Mouse (Mus musculus): ENCODE data around the gene Sell.

Sell gene

DNA sequence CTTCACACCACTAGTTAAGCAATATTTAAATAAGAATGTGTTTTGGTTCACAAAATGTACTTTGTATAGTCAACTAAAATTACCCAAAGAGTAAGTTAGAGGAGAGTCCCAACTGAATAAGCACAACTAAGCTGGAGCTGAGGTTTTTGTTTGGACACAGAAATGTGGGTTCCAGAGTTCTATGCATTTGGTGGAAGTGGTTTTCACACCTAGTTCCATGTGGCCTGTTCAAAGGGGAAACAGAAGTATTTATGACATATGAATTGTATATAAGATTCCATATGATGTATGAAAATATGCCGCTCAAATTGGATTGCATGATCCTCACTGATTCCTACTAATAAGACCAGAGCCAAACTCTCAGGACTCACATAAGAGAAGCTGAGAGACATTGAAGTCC lies 13.6 kb downstream of the Sell start:
- no peak for DNase-seq (ENCODE audit: low spot score)

DNA sequence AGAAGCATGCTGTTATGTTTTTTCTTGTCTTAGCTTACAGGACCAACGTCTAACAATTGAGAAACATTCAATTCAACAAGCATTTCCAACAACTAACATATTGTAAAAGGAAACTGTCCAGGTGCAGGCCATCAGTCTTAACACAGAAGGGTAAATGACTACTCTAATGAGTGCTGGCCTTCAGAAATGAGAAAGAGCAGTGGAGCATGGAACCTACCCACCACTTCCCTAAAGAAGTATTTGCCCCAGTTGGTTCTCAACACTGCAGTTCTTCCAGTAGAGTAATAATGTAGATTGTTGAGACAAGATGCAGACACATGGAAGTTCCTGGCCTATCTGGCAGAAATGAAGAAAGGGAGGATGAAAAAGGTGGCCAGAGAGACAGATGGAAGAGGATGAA lies 14.7 kb downstream of the Sell start:
- no peak for DNase-seq (ENCODE audit: low spot score)

DNA sequence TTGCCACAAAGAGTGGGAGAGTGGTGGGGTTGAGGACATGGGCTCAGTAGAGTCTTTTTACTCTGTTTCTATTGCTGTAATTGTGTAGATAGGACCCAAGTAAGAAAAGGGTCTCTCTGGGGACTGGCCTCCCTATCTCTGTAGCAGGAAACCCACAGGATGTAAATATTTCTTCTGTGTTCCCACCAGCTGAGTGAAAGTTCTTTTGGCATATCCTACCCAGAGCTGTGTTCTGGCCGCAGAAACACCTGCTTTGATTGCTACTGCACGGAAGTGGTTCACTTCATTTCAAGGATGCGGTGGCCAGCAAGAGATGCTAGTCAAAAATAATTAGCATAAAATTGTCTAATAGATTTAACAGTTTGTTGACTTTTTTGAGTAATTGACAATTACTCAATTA lies 15.2 kb downstream of the Sell start:
- DNase-seq (ENCODE audit: low spot score): no peak

DNA sequence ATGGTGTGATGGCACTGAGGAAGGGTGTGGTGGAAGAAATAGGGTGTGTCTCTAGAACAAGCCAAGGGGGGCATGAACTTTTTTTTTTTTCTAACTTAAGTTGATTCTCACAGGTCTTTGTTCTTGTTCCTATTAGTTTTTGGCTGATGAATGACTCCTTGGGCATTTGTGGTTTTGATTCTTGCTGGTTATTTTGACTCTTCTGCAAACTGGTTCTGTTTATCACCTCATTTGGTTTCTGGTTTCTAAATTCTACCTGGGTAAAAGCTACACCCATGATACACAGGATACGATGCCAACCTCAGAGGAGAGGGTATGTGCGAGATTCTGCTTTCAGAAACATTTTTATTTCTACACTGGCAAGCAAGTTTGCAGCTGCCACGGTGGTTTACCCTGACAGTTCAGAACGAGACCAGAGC lies 16.6 kb downstream of the Sell start:
- no peak for DNase-seq (ENCODE audit: low spot score)

DNA sequence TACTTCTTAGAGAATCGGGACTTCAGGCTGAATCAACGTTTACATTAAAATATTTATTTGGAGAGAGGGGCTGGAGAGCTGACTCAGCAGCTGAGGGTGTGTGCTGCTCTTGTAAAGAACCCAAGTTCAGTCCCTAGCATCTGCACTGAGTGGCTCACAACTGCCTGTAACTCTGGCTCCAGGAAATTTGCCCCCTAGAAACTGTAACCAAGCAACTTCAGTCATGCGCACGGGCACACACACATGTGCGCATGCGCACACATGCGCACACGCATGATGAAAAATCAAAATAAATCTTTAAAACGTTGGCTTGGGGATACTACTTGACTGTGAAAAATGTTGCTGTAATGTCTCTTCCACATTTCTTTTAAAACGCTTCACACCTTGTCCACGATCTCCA lies 17.3 kb downstream of the Sell start:
- DNase-seq (ENCODE audit: low spot score): no peak

DNA sequence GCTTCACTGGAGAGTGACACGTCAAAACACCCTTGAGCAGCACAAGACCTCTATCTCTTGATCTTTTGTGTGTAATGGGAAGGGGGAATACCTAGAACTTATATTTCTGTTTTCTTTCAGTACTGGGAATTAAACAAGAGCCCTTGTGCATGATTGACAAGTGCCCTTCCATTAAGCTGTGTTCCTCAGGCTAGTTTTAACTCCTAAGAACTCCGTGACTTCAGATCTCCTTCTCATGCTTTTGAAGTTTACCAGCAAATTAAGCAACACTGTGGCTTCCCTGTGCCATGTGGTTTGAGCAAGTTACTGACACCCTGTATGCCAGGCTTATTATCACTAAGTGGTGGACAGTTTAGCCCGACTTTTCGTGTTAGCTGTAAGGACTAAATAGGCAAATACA lies 21.3 kb downstream of the Sell start:
- DNase-seq (ENCODE audit: low spot score): no peak

DNA sequence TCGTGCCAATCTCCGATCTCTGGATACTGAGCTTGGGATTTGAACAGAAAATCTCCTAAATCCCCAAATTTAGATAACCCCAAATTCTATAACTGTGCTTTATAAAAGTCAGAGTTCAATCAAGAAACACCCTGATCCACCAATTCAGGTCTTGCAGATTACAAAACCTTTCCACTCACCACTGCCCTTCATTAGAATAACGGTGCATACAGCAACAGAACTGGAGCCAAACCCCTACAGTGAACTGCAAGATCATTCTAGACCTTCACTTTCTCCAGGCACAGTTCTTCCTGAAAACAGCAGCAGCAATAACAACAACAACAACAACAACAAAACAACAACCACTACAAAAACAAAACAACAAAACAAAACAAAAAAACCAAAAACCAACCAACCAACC lies 25.0 kb downstream of the Sell start:
- no peak for DNase-seq (ENCODE audit: low spot score)

DNA sequence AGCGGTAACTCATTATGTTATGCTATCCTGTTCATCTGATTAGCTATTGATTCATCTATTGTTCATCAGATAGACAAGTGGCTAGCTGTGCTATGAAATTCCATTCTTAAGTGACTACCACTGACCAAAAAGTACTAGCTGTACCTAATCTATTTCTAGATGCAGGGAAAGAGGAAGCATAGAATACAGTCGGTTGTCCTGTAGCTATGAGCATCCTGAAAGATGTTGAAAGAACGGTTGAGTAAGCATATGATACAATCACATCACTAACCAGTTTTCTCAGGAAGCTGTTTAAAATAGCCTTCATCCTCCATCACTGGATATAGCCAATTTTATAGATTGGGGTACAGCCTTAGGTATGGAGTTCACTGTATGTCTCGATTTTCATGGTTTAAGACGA lies 26.1 kb downstream of the Sell start:
- no peak for DNase-seq (ENCODE audit: low spot score)

DNA sequence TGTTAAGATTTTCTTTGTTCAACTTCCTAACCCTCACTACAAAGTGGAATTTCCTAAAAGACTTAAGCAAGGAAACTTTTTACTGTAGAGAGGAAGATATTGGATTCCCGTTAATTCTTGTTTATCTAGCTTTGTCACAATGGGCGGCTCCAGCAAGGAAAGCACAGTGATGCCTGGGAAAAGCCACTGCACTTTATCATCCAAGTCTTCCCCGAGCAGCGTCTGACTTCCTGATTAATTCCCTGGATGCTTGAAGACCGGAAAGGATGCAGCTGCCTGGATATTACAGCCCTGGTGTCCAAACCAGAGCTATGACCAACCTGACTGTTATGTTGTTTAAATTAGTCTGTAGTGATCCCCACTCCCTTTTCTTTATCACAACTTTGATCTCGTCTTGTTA lies 35.0 kb downstream of the Sell start:
- no peak for DNase-seq (ENCODE audit: low spot score)

DNA sequence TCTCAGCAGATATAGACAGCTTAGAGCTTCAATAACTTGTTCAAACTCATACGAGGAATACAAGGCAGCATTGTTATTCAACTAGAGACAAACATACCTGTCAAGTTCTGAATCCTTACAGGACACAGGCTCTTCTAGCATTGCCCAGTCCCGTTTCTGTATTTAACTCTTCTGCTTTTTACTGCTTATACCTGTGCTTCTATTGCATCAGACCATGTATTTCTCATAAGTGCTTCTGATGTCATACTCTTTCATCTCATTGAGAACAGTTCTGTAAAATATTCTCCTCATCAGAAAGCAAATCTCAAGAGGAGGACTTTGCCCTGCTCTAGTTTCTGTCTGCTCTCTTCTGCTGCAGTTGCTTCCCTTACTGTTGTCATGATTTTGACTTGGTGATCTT lies 36.1 kb downstream of the Sell start:
- no peak for DNase-seq (ENCODE audit: low spot score)

DNA sequence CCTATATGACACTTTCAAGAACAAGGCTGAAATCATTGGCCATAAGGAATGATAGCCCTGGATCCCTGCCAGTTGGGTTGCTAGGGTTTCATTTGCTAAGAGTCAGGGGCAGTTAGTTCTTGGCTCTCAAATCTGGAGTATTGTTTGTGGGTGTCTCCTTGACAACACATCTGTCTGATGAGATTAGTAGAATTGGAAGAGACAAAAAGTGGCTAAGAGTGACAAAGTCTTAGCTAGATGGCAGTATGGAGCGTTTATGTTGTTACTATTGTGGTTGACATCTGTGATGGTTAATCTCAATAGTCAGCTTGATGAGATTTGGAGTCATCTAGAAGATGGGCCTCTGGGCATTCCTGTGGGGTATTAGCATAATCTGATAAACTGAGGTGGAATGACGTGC lies 36.6 kb downstream of the Sell start:
- no peak for DNase-seq (ENCODE audit: low spot score)

DNA sequence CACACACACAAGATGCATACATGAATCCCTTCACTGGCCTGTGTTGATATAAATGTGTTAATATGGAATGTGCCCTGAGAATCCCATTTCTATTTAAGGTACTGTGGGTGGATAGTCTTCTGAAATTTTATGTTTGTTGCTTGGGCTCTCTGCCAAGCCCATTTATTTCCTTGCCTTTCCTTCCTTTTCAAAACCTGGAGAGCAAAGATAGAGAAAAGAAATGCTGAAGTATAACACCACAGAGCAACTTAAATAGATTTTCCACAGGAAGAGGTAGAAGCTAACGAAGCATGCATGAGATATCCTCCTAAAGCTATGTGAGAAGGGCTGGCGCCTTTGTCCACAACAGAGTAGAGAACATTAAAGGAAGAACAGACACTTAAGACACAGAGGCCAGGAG lies 48.0 kb downstream of the Sell start:
- no peak for DNase-seq (ENCODE audit: low spot score)

DNA sequence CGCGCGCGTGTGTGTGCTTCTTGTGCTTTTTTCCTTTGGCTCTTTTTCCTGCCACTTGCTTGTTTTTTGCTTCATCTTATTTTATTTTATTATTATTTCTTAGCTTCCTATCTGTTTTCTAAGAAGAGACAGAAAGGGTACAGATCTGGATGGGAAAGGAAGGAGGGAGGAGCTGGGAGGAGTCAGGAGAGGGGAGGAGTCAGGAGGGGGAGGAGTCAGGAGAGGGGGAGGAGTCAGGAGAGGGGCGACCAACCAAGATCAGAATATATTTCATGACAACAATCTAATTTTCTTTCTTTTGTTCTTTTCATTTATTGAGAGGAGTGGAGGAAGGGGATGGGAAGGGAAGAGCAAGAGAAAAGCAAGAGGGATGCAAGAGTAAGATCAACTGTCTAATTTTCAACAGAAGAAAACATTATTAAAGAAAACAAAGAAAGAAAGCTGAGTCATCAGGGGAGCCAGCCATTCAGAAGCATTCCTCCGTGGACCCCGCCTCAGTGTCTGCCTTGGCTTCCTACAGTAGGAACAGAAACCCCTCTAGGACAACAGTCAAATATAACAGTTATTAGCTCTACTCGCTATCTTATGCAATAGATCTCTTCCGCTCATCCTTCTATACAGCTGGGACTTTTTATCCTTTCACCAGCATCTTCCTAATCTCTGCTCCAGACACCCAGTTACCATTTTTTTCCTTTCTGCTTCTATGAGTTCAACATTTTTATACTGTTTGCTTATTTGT lies 49.0 kb downstream of the Sell start:
- DNase-seq (ENCODE audit: low spot score): no peak

DNA sequence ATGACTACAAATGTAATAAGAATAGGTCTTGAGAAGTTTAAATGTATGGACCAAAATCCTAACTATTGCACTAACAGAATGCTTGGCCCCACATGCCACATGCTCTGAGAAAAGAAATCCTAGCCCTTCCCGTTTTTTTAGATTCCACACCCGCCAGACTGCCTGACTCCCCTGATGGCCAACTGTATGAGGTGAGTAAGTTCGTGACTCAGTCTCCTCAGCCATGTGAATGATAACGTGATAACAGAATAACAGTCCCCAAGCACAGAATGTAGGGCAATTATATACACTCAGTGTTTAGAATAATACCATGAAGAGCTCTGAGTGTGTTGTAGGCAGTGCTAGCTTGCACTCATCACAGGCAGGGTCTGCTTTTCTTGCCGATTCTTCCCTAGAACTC lies 52.5 kb downstream of the Sell start:
- DNase-seq (ENCODE audit: low spot score): no peak

DNA sequence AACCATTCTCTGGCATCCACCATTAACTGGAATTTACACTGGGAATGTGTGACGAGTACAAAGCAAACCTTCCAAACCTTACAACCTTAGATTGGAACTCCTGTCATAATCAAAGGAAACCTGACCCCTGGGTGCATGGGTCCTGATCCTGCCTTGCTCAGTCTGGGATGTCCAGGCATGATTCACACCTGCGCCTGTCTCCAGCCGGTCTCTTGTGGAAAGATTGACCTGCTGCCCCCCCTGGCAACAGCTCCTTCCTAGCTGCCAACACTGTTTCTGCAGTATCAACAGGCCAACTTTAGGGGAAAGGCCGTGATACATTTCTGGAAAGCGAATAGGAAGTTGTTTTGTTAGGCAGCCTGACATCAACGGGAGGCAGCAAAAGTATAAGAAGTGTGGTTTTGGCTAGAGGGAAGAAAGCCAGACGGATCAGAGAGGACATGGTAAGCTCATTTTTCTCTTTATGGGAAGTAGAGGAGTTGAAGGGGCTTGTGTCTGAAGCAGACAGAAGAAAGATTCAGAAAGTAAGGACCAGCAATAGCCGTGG lies 53.2 kb downstream of the Sell start, which contains the start of gene Selp:
Gene Selp (plus strand): TSS at position 318 of the 547 bp plus-strand sequence.
- DNase-seq (ENCODE audit: low spot score): no peak

DNA sequence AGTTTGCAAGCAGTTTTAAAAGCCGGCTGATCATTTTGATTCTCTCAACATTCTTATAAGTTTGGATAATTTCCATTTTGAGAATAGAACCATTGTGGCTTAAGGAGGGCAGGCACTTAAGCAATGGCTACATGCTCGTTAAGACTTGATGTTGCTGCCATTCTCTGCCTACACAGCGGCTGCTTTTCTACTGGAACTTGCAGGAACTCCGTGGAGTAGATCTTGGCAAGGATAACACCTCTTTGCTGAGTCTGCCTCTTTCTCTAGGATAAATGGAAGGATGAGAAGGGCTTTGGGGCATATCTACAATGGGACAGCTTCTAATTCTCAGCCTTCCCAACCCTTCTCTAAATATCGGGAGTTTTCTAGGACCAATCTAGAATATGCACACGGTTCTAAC lies 53.9 kb downstream of the Sell start:
- DNase-seq (ENCODE audit: low spot score): no peak

DNA sequence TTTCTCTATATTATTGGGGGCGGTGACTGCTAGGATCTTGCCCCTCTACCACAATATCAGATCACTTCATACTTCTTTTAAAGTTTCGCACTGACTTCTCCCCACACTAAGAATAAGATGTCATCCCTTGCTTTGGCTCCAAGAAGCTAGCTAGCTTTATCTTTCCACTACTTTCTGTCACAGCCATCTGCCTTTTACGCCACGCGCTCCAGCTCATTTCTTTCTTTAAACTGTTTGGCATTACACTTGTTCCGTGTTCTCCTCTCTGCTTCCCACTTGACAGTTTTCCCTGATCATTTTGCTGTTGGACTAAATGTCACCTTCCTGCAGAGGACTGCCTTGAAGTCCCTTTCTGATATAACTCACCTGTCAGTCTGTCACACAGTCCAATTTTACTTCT lies 56.1 kb downstream of the Sell start:
- no peak for DNase-seq (ENCODE audit: low spot score)

DNA sequence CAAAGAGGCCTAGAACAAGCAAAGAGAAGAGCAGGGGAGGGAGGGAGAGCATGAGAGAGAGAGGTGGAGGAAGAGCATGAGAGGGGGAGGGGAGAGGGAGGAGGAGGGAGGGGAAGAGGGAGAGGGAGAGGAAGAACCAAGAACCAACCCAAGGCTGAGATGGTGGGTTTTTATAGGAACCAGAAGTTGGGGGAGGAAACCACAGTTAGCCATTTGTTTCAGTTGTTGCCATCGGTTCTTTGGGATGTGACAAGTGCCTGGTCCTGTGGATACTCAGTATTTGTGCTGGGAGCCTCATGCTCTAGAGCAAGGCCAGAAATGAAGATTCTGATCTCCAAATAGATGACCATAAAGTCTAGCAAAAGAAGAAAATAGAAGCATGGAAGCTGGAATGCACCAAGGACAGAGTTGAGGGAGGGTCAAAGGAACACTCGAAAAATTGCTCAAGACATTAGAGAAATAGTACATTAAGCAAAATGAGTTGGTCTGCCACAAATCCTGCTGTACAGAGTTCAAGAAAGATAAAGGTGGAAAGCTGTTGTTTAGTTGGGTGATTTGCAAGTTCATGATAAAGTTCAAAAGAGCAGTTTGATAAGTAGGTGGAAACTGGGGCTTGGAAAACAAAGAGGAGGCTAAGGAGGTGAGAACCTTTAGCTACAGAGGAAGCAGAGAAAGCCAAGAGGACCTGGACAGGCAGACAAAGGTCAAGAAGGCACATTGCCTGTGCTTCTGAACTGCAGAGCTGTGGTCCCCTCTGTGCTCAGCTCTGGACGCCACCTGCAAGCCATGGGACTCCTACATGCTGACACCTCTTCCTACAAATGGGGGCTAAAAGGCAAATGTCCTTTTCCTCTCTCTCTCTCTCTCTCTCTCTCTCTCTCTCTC lies 58.4 kb downstream of the Sell start:
- DNase-seq (ENCODE audit: low spot score): no peak

DNA sequence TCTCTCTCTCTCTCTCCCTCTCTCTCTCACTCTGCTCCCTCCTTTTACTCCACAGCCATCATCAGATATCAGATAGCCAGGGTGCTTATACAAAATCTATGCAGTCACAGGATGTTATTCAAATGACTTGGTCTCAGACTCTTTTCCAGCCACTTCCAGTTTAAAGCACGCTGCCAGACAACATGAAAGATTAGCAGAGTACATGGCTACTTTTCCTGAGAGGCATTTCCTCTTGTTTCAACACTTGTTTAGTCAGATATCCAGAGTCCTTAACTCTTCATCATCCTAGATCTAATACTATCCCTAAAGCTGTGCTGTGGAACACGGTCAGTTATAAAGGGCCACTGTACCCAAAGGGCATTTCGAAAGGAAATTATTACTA lies 59.0 kb downstream of the Sell start:
- no peak for DNase-seq (ENCODE audit: low spot score)

DNA sequence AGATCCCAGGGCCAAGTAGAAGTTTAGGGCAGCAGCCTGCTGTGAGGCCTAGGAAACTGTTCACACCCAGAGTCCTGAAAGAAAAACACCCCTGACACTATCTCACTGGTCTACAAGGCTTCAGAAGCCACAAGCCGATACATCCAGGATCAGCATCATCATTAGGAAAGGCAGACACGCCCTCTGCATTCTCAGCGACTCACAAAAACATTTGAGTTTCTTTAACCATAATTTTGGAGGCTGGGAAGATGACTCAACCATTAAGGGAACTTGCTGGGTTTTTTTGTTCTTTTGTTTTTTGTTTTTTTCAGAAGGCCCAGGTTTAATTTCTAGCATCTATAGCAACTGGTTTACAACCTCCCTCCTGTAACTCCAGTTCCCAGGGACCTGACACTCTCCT lies 62.1 kb downstream of the Sell start:
- no peak for DNase-seq (ENCODE audit: low spot score)

DNA sequence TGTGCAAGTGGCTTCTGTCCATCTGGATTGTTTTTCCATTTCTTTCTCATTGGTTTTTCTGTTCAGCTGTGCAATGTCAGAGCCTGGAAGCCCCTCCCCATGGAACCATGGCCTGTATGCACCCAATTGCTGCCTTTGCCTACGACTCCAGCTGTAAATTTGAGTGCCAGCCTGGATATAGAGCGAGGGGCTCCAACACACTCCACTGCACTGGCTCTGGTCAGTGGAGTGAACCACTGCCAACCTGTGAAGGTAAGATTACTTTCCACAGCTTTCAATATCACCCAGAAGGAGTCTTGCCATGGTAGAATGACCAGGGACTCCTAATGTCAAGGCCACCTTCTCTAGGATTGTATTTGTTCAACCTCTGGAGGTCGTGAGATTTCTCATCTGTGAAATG lies 68.2 kb downstream of the Sell start:
- no peak for DNase-seq (ENCODE audit: low spot score)

DNA sequence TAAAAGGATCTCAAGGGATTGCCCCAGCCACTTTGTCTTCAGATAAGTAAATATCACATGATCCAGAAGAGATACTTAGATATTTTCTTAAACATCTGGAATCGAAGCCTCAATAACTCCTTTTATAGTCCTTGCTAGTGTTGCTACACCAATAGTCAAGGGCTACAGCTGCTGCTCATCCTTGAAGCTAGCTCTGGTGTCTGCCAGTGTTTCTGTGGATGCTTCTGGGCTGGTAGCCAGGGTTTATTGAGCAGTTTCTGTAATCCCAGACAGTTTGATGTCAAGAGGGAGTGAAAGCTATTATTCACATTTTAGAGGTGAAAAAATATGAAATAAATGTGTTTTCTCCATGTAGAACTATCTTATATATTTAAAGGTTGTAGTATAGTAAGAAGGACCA lies 70.8 kb downstream of the Sell start:
- no peak for DNase-seq (ENCODE audit: low spot score)

Measured in ovary, postnatal 10 days (tissue).